In the genomic region with DNA sequence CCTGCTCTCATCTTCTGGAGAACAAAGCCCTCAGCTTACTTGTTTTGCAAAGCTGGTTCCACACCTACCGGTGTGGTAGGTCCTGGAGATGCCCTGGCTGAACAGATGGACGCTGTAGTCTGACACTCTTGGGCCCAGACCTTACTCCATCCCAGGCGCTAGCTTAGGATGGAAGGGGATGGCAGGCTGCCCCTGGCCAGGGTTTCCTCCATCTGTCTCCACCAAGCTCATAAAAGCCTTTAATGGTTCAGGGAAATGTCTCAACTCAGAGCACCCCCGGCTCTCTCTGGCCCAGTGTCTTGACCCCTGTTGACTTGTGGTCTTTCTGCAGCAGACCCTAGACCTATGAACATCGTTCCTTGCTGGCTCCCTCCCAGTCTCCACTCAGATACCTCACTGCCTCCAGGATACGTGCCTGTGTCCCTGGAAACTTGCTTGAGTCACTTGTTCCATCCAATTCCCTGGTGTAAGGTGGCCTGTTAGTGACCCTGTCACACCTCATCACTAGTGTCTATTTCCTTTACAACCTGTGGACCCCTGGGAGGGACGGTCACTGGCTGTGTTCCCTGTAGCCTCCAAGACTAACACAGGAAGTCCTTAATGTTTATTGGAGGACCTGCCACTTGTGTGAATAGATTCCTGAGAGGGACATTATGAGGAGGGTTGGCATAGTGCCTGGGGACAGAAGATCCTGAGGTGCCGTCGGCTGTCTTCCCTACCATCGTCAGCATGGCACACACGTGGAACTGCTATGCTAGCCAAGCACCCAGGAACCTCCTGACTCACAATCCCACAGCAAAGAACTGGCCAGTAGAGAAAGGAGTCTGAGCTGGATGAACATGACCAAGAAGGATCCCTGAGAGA, we compare ENCODE assay signal across 8 mouse cellular contexts. TPM values are rescaled to one million over a fixed set of nuclear protein-coding genes. Genes with fewer than 3 reads are reported as not detected.
DNase-seq lines count a peak whose midpoint lies in the region; ATAC-seq and TF ChIP-seq lines count a peak whose summit lies in the region.
"Had no signal": no experiment of that assay in that cellular context is flagged by ENCODE, and none has a peak within 500 bp of the region (broad histone marks: within the 10 kb centered on the region; RNA-seq: fewer than 3 reads in every experiment).

No protein-coding gene starts in this region.

- no peak overlapping the region for H3K4me2 ChIP-seq in midbrain, postnatal 0 days (ENCODE audit: low read depth, low read length, poor library complexity, severe bottlenecking)
- H3K4me2 ChIP-seq: stomach, embryonic 15.5 days had no signal

- DNase-seq in midbrain, postnatal 0 days (ENCODE audit: low spot score) = peak; percentile 38
- no peak for DNase-seq in midbrain, embryonic 10.5 days (ENCODE audit: low spot score)
- DNase-seq in cerebellum, postnatal 36 days = peak; percentile 93 to 95
- peak; percentile 56 to 63 for DNase-seq in kidney, postnatal 36 days
- DNase-seq in testis, postnatal 14 days (ENCODE audit: low spot score) = no peak
- no peak for DNase-seq in spleen, postnatal 4 days (ENCODE audit: low spot score in 2 of 2)
- DNase-seq in adrenal gland, adult 8-10 months = no peak

- no peak for ATAC-seq in midbrain, postnatal 0 days (ENCODE audit: low FRiP score)

- no peaks in the 10 kb centered on the region for H3K4me1 ChIP-seq in midbrain, postnatal 0 days (ENCODE audit: insufficient read depth, low read length)
- peaks cover 9% of the 10 kb centered on the region for H3K4me1 ChIP-seq in midbrain, embryonic 10.5 days

- no peaks in the 10 kb centered on the region for H3K27me3 ChIP-seq in midbrain, postnatal 0 days (ENCODE audit: insufficient read depth, low read length)
- H3K27me3 ChIP-seq in midbrain, embryonic 10.5 days (ENCODE audit: low read depth, poor library complexity, severe bottlenecking) = peaks cover 4% of the 10 kb centered on the region; the same call in 1 of the 2 replicates
- H3K27me3 ChIP-seq: stomach, embryonic 15.5 days had no signal

- no peak for TF ChIP-seq CTCF in midbrain, postnatal 0 days (IDR thresholded peaks at IDR 0.05)

- H3K36me3 ChIP-seq in midbrain, postnatal 0 days (ENCODE audit: insufficient read depth, low read length) = 0 out of 2 replicates have a peak, but pooled peaks cover under 1% of the 10 kb centered on the region
- H3K36me3 ChIP-seq in midbrain, embryonic 10.5 days = peaks cover 4% of the 10 kb centered on the region; the same call in 1 of the 2 replicates
- H3K36me3 ChIP-seq: stomach, embryonic 15.5 days had no signal

- no peak overlapping the region for H3K27ac ChIP-seq in midbrain, postnatal 0 days (ENCODE audit: low read depth, low read length)
- no peak overlapping the region for H3K27ac ChIP-seq in midbrain, embryonic 10.5 days (replicated peaks)
- H3K27ac ChIP-seq: stomach, embryonic 15.5 days had no signal

- WGBS in midbrain, postnatal 0 days = 79% methylated on average over 11 of the region's 11 CpGs
- WGBS in midbrain, embryonic 10.5 days = 78% methylated on average over 11 of the region's 11 CpGs

- no peak overlapping the region for H3K9ac ChIP-seq in midbrain, postnatal 0 days (replicated peaks; ENCODE audit: low read length, poor library complexity, severe bottlenecking)
- H3K9ac ChIP-seq: stomach, embryonic 15.5 days had no signal

- no peak overlapping the region for H3K4me3 ChIP-seq in midbrain, postnatal 0 days (ENCODE audit: low read depth, low read length)
- H3K4me3 ChIP-seq in midbrain, embryonic 10.5 days = no peak overlapping the region; the same call in 1 of the 2 replicates
- H3K4me3 ChIP-seq: stomach, embryonic 15.5 days had no signal

- no peaks in the 10 kb centered on the region for H3K9me3 ChIP-seq in midbrain, postnatal 0 days (ENCODE audit: low read length)
- no peaks in the 10 kb centered on the region for H3K9me3 ChIP-seq in midbrain, embryonic 10.5 days (replicated peaks)
- H3K9me3 ChIP-seq: stomach, embryonic 15.5 days had no signal

RNA-seq across cellular contexts. Expression of gene Ehd1, which starts 9.0 kb away (rescaled TPM):
- total RNA-seq in midbrain, postnatal 0 days (2014; rRNA removed) = 117 and 139 TPM in 2 replicates
- 73.0 and 74.0 TPM in 2 replicates for polyA plus RNA-seq in midbrain, postnatal 0 days (2015; fragmentation: Nextera tagmentation; extraction: Ambion mirVana)
- 81.6 and 93.5 TPM in 2 replicates for polyA plus RNA-seq in midbrain, embryonic 10.5 days (2016; fragmentation: Nextera tagmentation; extraction: Ambion mirVana)
- total RNA-seq in adrenal gland, adult 8-10 months (2022) = 100 to 1,000 TPM in 3 of 4 experiments, 10 to 100 TPM in 1; 90.8 to 130 (median 118) TPM

RNA-seq across cellular contexts. Expression of gene Atg2a, which starts 26.1 kb away (rescaled TPM):
- 34.3 and 38.2 TPM in 2 replicates for total RNA-seq in midbrain, postnatal 0 days (2014; rRNA removed)
- polyA plus RNA-seq in midbrain, postnatal 0 days (2015; fragmentation: Nextera tagmentation; extraction: Ambion mirVana) = 9.6 and 9.7 TPM in 2 replicates
- 10.1 and 13.4 TPM in 2 replicates for polyA plus RNA-seq in midbrain, embryonic 10.5 days (2016; fragmentation: Nextera tagmentation; extraction: Ambion mirVana)
- 10 to 100 TPM; 38.6 to 57.9 (median 48.3) TPM for total RNA-seq in adrenal gland, adult 8-10 months (2022)

RNA-seq across cellular contexts. Expression of gene Ppp2r5b, which starts 31.9 kb away (rescaled TPM):
- 248 and 256 TPM in 2 replicates for total RNA-seq in midbrain, postnatal 0 days (2014; rRNA removed)
- 177 and 189 TPM in 2 replicates for polyA plus RNA-seq in midbrain, postnatal 0 days (2015; fragmentation: Nextera tagmentation; extraction: Ambion mirVana)
- polyA plus RNA-seq in midbrain, embryonic 10.5 days (2016; fragmentation: Nextera tagmentation; extraction: Ambion mirVana) = 31.7 and 42.8 TPM in 2 replicates
- total RNA-seq in adrenal gland, adult 8-10 months (2022) = 100 to 1,000 TPM; 103 to 160 (median 124) TPM

RNA-seq across cellular contexts. Expression of gene Cdc42bpg, which starts 38.7 kb away (rescaled TPM):
- 4.8 and 5.4 TPM in 2 replicates for total RNA-seq in midbrain, postnatal 0 days (2014; rRNA removed)
- 0.20 and 0.67 TPM in 2 replicates for polyA plus RNA-seq in midbrain, postnatal 0 days (2015; fragmentation: Nextera tagmentation; extraction: Ambion mirVana)
- polyA plus RNA-seq in midbrain, embryonic 10.5 days (2016; fragmentation: Nextera tagmentation; extraction: Ambion mirVana) = 0.11 and 0.15 TPM in 2 replicates
- 10 to 100 TPM; 24.4 to 45.7 (median 38.4) TPM for total RNA-seq in adrenal gland, adult 8-10 months (2022)

RNA-seq across cellular contexts. Expression of gene Gpha2, which starts 41.4 kb away (rescaled TPM):
- total RNA-seq in midbrain, postnatal 0 days (2014; rRNA removed) = not detected in 2 replicates
- polyA plus RNA-seq in midbrain, postnatal 0 days (2015; fragmentation: Nextera tagmentation; extraction: Ambion mirVana) = 0.31 TPM in 1 of 2 replicates, not detected in the other
- not detected in 2 replicates for polyA plus RNA-seq in midbrain, embryonic 10.5 days (2016; fragmentation: Nextera tagmentation; extraction: Ambion mirVana)
- 10 to 100 TPM; 23.4 to 37.6 (median 29.4) TPM for total RNA-seq in adrenal gland, adult 8-10 months (2022)

Comparison
In these comparisons a context has a peak if more than half of its experiments do, and no peak if none do; other contexts are left out.
1. DNase-seq: peak in midbrain, postnatal 0 days (single experiment), cerebellum, postnatal 36 days (2 of 2) and kidney, postnatal 36 days (2 of 2); none in midbrain, embryonic 10.5 days (single experiment), testis, postnatal 14 days (single experiment), spleen, postnatal 4 days (0 of 2) and adrenal gland, adult 8-10 months (single experiment).